Mouse (Mus musculus) liver, embryonic 12.5 days (tissue): Measurements from ENCODE around the gene Smug1. TPM values are rescaled to one million over a fixed set of nuclear protein-coding genes. Genes with fewer than 3 reads are reported as not detected.

ENCODE experiments used
- ATAC-seq: fragments of 200-750 bp; cut with Nextera tagmentation; 2 replicates; pipeline ENCODE4 v1.8.0; 2017; ENCODE audit warnings: moderate number of reproducible peaks, mild to moderate bottlenecking, moderate library complexity
- H3K27ac ChIP-seq: fragments of 300-500 bp; sonication (generic); 2 replicates; pipeline ENCODE4 v1.5.1; 2016; ENCODE audit warnings: mild to moderate bottlenecking
- H3K27me3 ChIP-seq: fragments of 300-500 bp; sonication (generic); replicated peaks from 2 replicates; pipeline ENCODE4 v1.6.1; 2016; ENCODE audit warnings: mild to moderate bottlenecking, moderate library complexity
- H3K36me3 ChIP-seq: fragments of 300-500 bp; sonication (generic); 2 replicates; pipeline ENCODE4 v1.6.1; 2016; ENCODE audit warnings: mild to moderate bottlenecking, moderate library complexity
- H3K4me1 ChIP-seq: fragments of 300-500 bp; sonication (generic); 2 replicates; pipeline ENCODE4 v1.6.1; 2016
- H3K4me2 ChIP-seq: fragments of 300-500 bp; sonication (generic); 2 replicates; pipeline ENCODE4 v1.6.1; 2016; ENCODE audit warnings: mild to moderate bottlenecking, moderate library complexity
- H3K4me3 ChIP-seq: fragments of 300-500 bp; sonication (generic); 2 replicates; pipeline ENCODE4 v1.5.1; 2016; ENCODE audit warnings: mild to moderate bottlenecking, moderate library complexity
- H3K9ac ChIP-seq: fragments of 300-500 bp; sonication (generic); 2 replicates; pipeline ENCODE4 v1.6.1; 2016; ENCODE audit warnings: mild to moderate bottlenecking, moderate library complexity
- H3K9me3 ChIP-seq: fragments of 300-500 bp; sonication (generic); replicated peaks from 2 replicates; pipeline ENCODE4 v1.6.1; 2016; ENCODE audit warnings: mild to moderate bottlenecking, moderate library complexity
- WGBS: fragments of 180-500 bp; shearing (Covaris S2); methylation state at CpG from one replicate; pipeline ENCODE4 v1.1.7; 2016; ENCODE audit not compliant: insufficient replicate concordance; 5-methylcytosine and 5-hydroxymethylcytosine counted together
- polyA plus RNA-seq: library from polyadenylated mRNA; unstranded; fragments of >200 nt; fragmentation: Nextera tagmentation; extraction: Ambion mirVana; gene quantifications from 2 replicates; pipeline ENCODE4 v1.2.1, GENCODE M21; 2016

Gene Smug1
- polyA plus RNA-seq, 1 experiment from 2014 or later, result 7.8 TPM

GRCm38 (mm10) chr15:103172537-103172936 lies 5.6 kb upstream of the Smug1 start:
- H3K4me3 ChIP-seq, result no peak overlapping the region
- H3K9me3 ChIP-seq, result no peaks in the 10 kb centered on the region
- peaks cover 27% of the 10 kb centered on the region for H3K4me1 ChIP-seq
- H3K27ac ChIP-seq, result no peak overlapping the region
- H3K36me3 ChIP-seq, result no peaks in the 10 kb centered on the region
- ATAC-seq, result no peak
- 5% methylated on average over 10 of the region's 10 CpGs for WGBS
- no peak overlapping the region for H3K4me2 ChIP-seq
- no peak overlapping the region for H3K9ac ChIP-seq
- H3K27me3 ChIP-seq, result peaks cover 100% of the 10 kb centered on the region

- Histone ChIP-seq H3K4me1 (peaks cover 23% of the 10 kb centered on the region), H3K4me2 (no peak overlapping the region), H3K27me3 (peaks cover 100% of the 10 kb centered on the region), H3K9me3 (no peaks in the 10 kb centered on the region), H3K36me3 (no peaks in the 10 kb centered on the region), H3K4me3 (no peak overlapping the region), H3K9ac (no peak overlapping the region), H3K27ac (no peak overlapping the region)
- ATAC-seq, result no peak
- WGBS, result 13% methylated on average over 8 of the region's 8 CpGs
Observed at GRCm38 (mm10) chr15:103171276-103171675, 4.4 kb upstream of the Smug1 start.

GRCm38 (mm10) chr15:103170316-103170679 lies 3.4 kb upstream of the Smug1 start:
- H3K27me3 ChIP-seq, result peaks cover 100% of the 10 kb centered on the region
- H3K4me1 ChIP-seq, result peaks cover 28% of the 10 kb centered on the region
- H3K9me3 ChIP-seq, result no peaks in the 10 kb centered on the region
- no peak overlapping the region for H3K27ac ChIP-seq
- no peak for ATAC-seq
- H3K36me3 ChIP-seq, result no peaks in the 10 kb centered on the region
- no peak overlapping the region for H3K9ac ChIP-seq
- peak overlapping the region; percentile 20 for H3K4me3 ChIP-seq
- WGBS, result 7% methylated on average over 15 of the region's 16 CpGs
- peak overlapping the region; percentile 70 for H3K4me2 ChIP-seq

- Histone ChIP-seq H3K4me1 (peaks cover 33% of the 10 kb centered on the region), H3K27ac (no peak overlapping the region), H3K9ac (no peak overlapping the region), H3K4me3 (peak overlapping the region; percentile 50), H3K36me3 (no peaks in the 10 kb centered on the region), H3K27me3 (peaks cover 96% of the 10 kb centered on the region), H3K4me2 (peak overlapping the region; percentile 70), H3K9me3 (no peaks in the 10 kb centered on the region)
- WGBS, result 10% methylated on average over 26 of the region's 26 CpGs
- no peak for ATAC-seq
Observed at GRCm38 (mm10) chr15:103169612-103170315, 2.9 kb upstream of the Smug1 start.

- H3K36me3 ChIP-seq, result no peaks in the 10 kb centered on the region
- no peak overlapping the region for H3K27ac ChIP-seq
- peak overlapping the region; percentile 50 for H3K4me3 ChIP-seq
- ATAC-seq, result no peak
- H3K9ac ChIP-seq, result no peak overlapping the region; the same call in 1 of the 2 replicates
- no peaks in the 10 kb centered on the region for H3K9me3 ChIP-seq
- WGBS, result 1% methylated on average over 63 of the region's 63 CpGs
- H3K4me1 ChIP-seq, result peaks cover 39% of the 10 kb centered on the region
- H3K4me2 ChIP-seq, result peak overlapping the region; percentile 70
- peaks cover 88% of the 10 kb centered on the region for H3K27me3 ChIP-seq
Observed at GRCm38 (mm10) chr15:103168801-103169611, 2.1 kb upstream of the Smug1 start.

GRCm38 (mm10) chr15:103167786-103168185 lies 894 bp upstream of the Smug1 start:
- no peak for ATAC-seq
- H3K9ac ChIP-seq, result no peak overlapping the region
- no peaks in the 10 kb centered on the region for H3K9me3 ChIP-seq
- H3K4me3 ChIP-seq, result no peak overlapping the region
- H3K4me2 ChIP-seq, result no peak overlapping the region
- H3K4me1 ChIP-seq, result peaks cover 46% of the 10 kb centered on the region
- 30% methylated on average over 3 of the region's 3 CpGs for WGBS
- no peak overlapping the region for H3K27ac ChIP-seq
- no peaks in the 10 kb centered on the region for H3K36me3 ChIP-seq
- peaks cover 76% of the 10 kb centered on the region for H3K27me3 ChIP-seq

GRCm38 (mm10) chr15:103165924-103166323 lies 968 bp downstream of the Smug1 start:
- Histone ChIP-seq H3K4me1 (peaks cover 55% of the 10 kb centered on the region), H3K4me3 (no peak overlapping the region), H3K36me3 (no peaks in the 10 kb centered on the region), H3K27ac (no peak overlapping the region), H3K4me2 (no peak overlapping the region), H3K9ac (no peak overlapping the region), H3K27me3 (peaks cover 57% of the 10 kb centered on the region), H3K9me3 (no peaks in the 10 kb centered on the region)
- ATAC-seq, result no peak
- WGBS, result 42% methylated on average over 5 of the region's 5 CpGs

GRCm38 (mm10) chr15:103165379-103165778 lies 1.5 kb downstream of the Smug1 start:
- no peaks in the 10 kb centered on the region for H3K36me3 ChIP-seq
- peaks cover 52% of the 10 kb centered on the region for H3K27me3 ChIP-seq
- peak overlapping the region; percentile 39 for H3K4me2 ChIP-seq
- no peak for ATAC-seq
- 0 out of 2 replicates have a peak overlapping the region, but pooled peaks have one; percentile 32 for H3K9ac ChIP-seq
- 0 out of 2 replicates have a peak overlapping the region, but pooled peaks have one; percentile 1 for H3K4me3 ChIP-seq
- WGBS, result under 1% methylated on average over 13 of the region's 13 CpGs
- peaks cover 52% of the 10 kb centered on the region for H3K4me1 ChIP-seq
- no peak overlapping the region for H3K27ac ChIP-seq
- no peaks in the 10 kb centered on the region for H3K9me3 ChIP-seq

GRCm38 (mm10) chr15:103163182-103163919 lies 3.5 kb downstream of the Smug1 start:
- Histone ChIP-seq H3K27me3 (peaks cover 32% of the 10 kb centered on the region), H3K4me3 (peak overlapping the region; percentile 75), H3K36me3 (no peaks in the 10 kb centered on the region), H3K4me2 (peak overlapping the region; percentile 74), H3K4me1 (peaks cover 32% of the 10 kb centered on the region), H3K27ac (no peak overlapping the region), H3K9me3 (no peaks in the 10 kb centered on the region), H3K9ac (peak overlapping the region; percentile 75)
- ATAC-seq, result peak; percentile 84
- WGBS, result 9% methylated on average over 25 of the region's 25 CpGs

GRCm38 (mm10) chr15:103157585-103157984 lies 9.3 kb downstream of the Smug1 start:
- Histone ChIP-seq H3K4me2 (no peak overlapping the region), H3K9ac (no peak overlapping the region), H3K36me3 (peaks cover 23% of the 10 kb centered on the region), H3K4me1 (peaks cover 7% of the 10 kb centered on the region), H3K27ac (no peak overlapping the region), H3K4me3 (no peak overlapping the region), H3K9me3 (no peaks in the 10 kb centered on the region), H3K27me3 (0 out of 2 replicates have a peak, but pooled peaks cover 8% of the 10 kb centered on the region)
- WGBS, result 72% methylated on average over 10 of the region's 10 CpGs
- no peak for ATAC-seq

GRCm38 (mm10) chr15:103156890-103157289 lies 10.0 kb downstream of the Smug1 start:
- Histone ChIP-seq H3K36me3 (peaks cover 23% of the 10 kb centered on the region), H3K4me2 (no peak overlapping the region), H3K4me1 (no peaks in the 10 kb centered on the region), H3K27ac (no peak overlapping the region), H3K4me3 (no peak overlapping the region), H3K27me3 (0 out of 2 replicates have a peak, but pooled peaks cover 8% of the 10 kb centered on the region), H3K9me3 (no peaks in the 10 kb centered on the region), H3K9ac (no peak overlapping the region)
- ATAC-seq, result no peak
- WGBS, result 67% methylated on average over 7 of the region's 7 CpGs
